Comparison of ENCODE assay signal across 9 mouse cellular contexts in genomic region chrX:120292832-120293750, GRCm38 (mm10). TPM values are rescaled to one million over a fixed set of nuclear protein-coding genes. Genes with fewer than 3 reads are reported as not detected.
A peak's percentile ranks its signal among the peaks of the same experiment; 100 is the strongest.
DNase-seq lines count a peak whose midpoint lies in the region; ATAC-seq lines count a peak whose summit lies in the region.
"Had no signal": no experiment of that assay in that cellular context is flagged by ENCODE, and none has a peak within 500 bp of the region (broad histone marks: within the 10 kb centered on the region; RNA-seq: fewer than 3 reads in every experiment).

No protein-coding gene starts in this region.

- H3K27ac ChIP-seq in embryonic facial prominence, embryonic 15.5 days (replicated peaks), result no peak overlapping the region
- H3K27ac ChIP-seq in intestine, embryonic 14.5 days (ENCODE audit: low read depth), result no peak overlapping the region
- H3K27ac ChIP-seq in liver, embryonic 15.5 days (replicated peaks), result no peak overlapping the region
- no peak overlapping the region for H3K27ac ChIP-seq in stomach, embryonic 16.5 days (ENCODE audit: low read length)

- peak overlapping the region; percentile 52 for H3K4me3 ChIP-seq in embryonic facial prominence, embryonic 15.5 days (replicated peaks)
- peak overlapping the region; percentile 39 for H3K4me3 ChIP-seq in intestine, embryonic 14.5 days (ENCODE audit: low read depth, low read length)
- H3K4me3 ChIP-seq in liver, embryonic 15.5 days (replicated peaks), result peak overlapping the region; percentile 21; the same call in 1 of the 2 replicates
- peak overlapping the region; percentile 52 for H3K4me3 ChIP-seq in stomach, embryonic 16.5 days (replicated peaks; ENCODE audit: low read length)
- H3K4me3 ChIP-seq: erythroblast, embryonic 14.5 days had no signal

- no peak overlapping the region; the same call in 1 of the 2 replicates for H3K9ac ChIP-seq in embryonic facial prominence, embryonic 15.5 days
- peak overlapping the region; percentile 20; the same call in 1 of the 2 replicates for H3K9ac ChIP-seq in intestine, embryonic 14.5 days (ENCODE audit: low read length)
- H3K9ac ChIP-seq in liver, embryonic 15.5 days, result no peak overlapping the region
- H3K9ac ChIP-seq in stomach, embryonic 16.5 days (ENCODE audit: low read length), result peak overlapping the region; percentile 64; the same call in 1 of the 2 replicates

- DNase-seq in adrenal gland, postnatal 10 days, result peak; percentile 8
- DNase-seq in adrenal gland, adult 18-20 months (ENCODE audit: low spot score in 2 of 2), result no peak
- DNase-seq in ES-CJ7 (ENCODE audit: low read depth, low spot score), result peak; percentile 32
- DNase-seq in intestine, embryonic 14.5 days (ENCODE audit: low spot score), result peak; percentile 64
- no peak for DNase-seq in lung, postnatal 25 days (ENCODE audit: low spot score)

- no peaks in the 10 kb centered on the region for H3K9me3 ChIP-seq in embryonic facial prominence, embryonic 15.5 days (replicated peaks)
- no peaks in the 10 kb centered on the region for H3K9me3 ChIP-seq in intestine, embryonic 14.5 days (ENCODE audit: control insufficient read depth, low read length)
- no peaks in the 10 kb centered on the region for H3K9me3 ChIP-seq in liver, embryonic 15.5 days (replicated peaks)
- H3K9me3 ChIP-seq in stomach, embryonic 16.5 days (replicated peaks; ENCODE audit: control insufficient read depth, low read length), result no peaks in the 10 kb centered on the region

- H3K4me2 ChIP-seq in embryonic facial prominence, embryonic 15.5 days (replicated peaks), result peak overlapping the region; percentile 70
- peak overlapping the region; percentile 59 for H3K4me2 ChIP-seq in intestine, embryonic 14.5 days (ENCODE audit: low read length)
- peak overlapping the region; percentile 41 for H3K4me2 ChIP-seq in liver, embryonic 15.5 days
- H3K4me2 ChIP-seq in stomach, embryonic 16.5 days (ENCODE audit: low read depth, low read length), result peak overlapping the region; percentile 64

- H3K27me3 ChIP-seq in embryonic facial prominence, embryonic 15.5 days, result 0 out of 2 replicates have a peak, but pooled peaks cover 6% of the 10 kb centered on the region
- H3K27me3 ChIP-seq in intestine, embryonic 14.5 days (replicated peaks; ENCODE audit: control insufficient read depth, insufficient read depth, low read length), result no peaks in the 10 kb centered on the region
- peaks cover 39% of the 10 kb centered on the region for H3K27me3 ChIP-seq in liver, embryonic 15.5 days
- H3K27me3 ChIP-seq in stomach, embryonic 16.5 days (ENCODE audit: control insufficient read depth, insufficient read depth, low read length), result no peaks in the 10 kb centered on the region

- no peaks in the 10 kb centered on the region for H3K36me3 ChIP-seq in embryonic facial prominence, embryonic 15.5 days
- H3K36me3 ChIP-seq in intestine, embryonic 14.5 days (ENCODE audit: control insufficient read depth, insufficient read depth, low read length), result no peaks in the 10 kb centered on the region
- H3K36me3 ChIP-seq in liver, embryonic 15.5 days (replicated peaks), result no peaks in the 10 kb centered on the region
- H3K36me3 ChIP-seq in stomach, embryonic 16.5 days (ENCODE audit: control insufficient read depth, insufficient read depth, low read length), result no peaks in the 10 kb centered on the region

- H3K4me1 ChIP-seq in embryonic facial prominence, embryonic 15.5 days, result no peaks in the 10 kb centered on the region
- no peaks in the 10 kb centered on the region for H3K4me1 ChIP-seq in intestine, embryonic 14.5 days (replicated peaks; ENCODE audit: control insufficient read depth, insufficient read depth, low read length)
- no peaks in the 10 kb centered on the region for H3K4me1 ChIP-seq in liver, embryonic 15.5 days (replicated peaks)
- H3K4me1 ChIP-seq in stomach, embryonic 16.5 days (ENCODE audit: control insufficient read depth, insufficient read depth, low read length), result no peaks in the 10 kb centered on the region

- 0 out of 2 replicates have a peak, but pooled peaks have one; percentile 47 for ATAC-seq in embryonic facial prominence, embryonic 15.5 days (ENCODE audit: insufficient number of reproducible peaks, low FRiP score, low TSS enrichment, low read depth)
- peak; percentile 65 for ATAC-seq in intestine, embryonic 14.5 days (replicated peaks; ENCODE audit: low FRiP score, low TSS enrichment, low read depth)
- no peak for ATAC-seq in liver, embryonic 15.5 days (ENCODE audit: insufficient read depth)
- ATAC-seq in stomach, embryonic 16.5 days (ENCODE audit: insufficient read depth, low FRiP score), result peak; percentile 61; the same call in 1 of the 2 replicates

- WGBS in embryonic facial prominence, embryonic 15.5 days, result 7% methylated on average over 29 of the region's 46 CpGs
- 4% methylated on average over 38 of the region's 46 CpGs for WGBS in intestine, embryonic 14.5 days
- 9% methylated on average over 32 of the region's 46 CpGs for WGBS in liver, embryonic 15.5 days (ENCODE audit: insufficient replicate concordance)
- WGBS in stomach, embryonic 16.5 days, result 5% methylated on average over 35 of the region's 46 CpGs

RNA-seq across cellular contexts. Expression of gene Pcdh11x, which starts 3.0 kb away (rescaled TPM):
- total RNA-seq in adrenal gland, postnatal 10 days (2021), result under 1 TPM; 0.21 to 0.33 TPM
- total RNA-seq in adrenal gland, adult 18-20 months (2021), result under 1 TPM; 0.07 to 0.19 TPM
- polyA plus RNA-seq in embryonic facial prominence, embryonic 15.5 days (2015; fragmentation: Nextera tagmentation; extraction: Ambion mirVana), result 7.3 and 8.6 TPM in 2 replicates
- polyA plus RNA-seq in intestine, embryonic 14.5 days (2014; fragmentation: Nextera tagmentation; extraction: Ambion mirVana), result 6.2 and 7.7 TPM in 2 replicates
- polyA plus RNA-seq in liver, embryonic 15.5 days (2015; fragmentation: Nextera tagmentation; extraction: Ambion mirVana), result 0.13 and 0.15 TPM in 2 replicates
- polyA plus RNA-seq in stomach, embryonic 16.5 days (2015; fragmentation: Nextera tagmentation; extraction: Ambion mirVana), result 5.2 and 5.3 TPM in 2 replicates
- polyA plus RNA-seq: erythroblast, embryonic 14.5 days had no signal

RNA-seq across cellular contexts. Expression of gene H2afb3, which starts 19.8 kb away (rescaled TPM):
- not detected for total RNA-seq in adrenal gland, postnatal 10 days (2021)
- not detected for total RNA-seq in adrenal gland, adult 18-20 months (2021)
- polyA plus RNA-seq in embryonic facial prominence, embryonic 15.5 days (2015; fragmentation: Nextera tagmentation; extraction: Ambion mirVana), result not detected in 2 replicates
- not detected in 2 replicates for polyA plus RNA-seq in intestine, embryonic 14.5 days (2014; fragmentation: Nextera tagmentation; extraction: Ambion mirVana)
- not detected in 2 replicates for polyA plus RNA-seq in liver, embryonic 15.5 days (2015; fragmentation: Nextera tagmentation; extraction: Ambion mirVana)
- polyA plus RNA-seq in stomach, embryonic 16.5 days (2015; fragmentation: Nextera tagmentation; extraction: Ambion mirVana), result not detected in 2 replicates
- polyA plus RNA-seq: erythroblast, embryonic 14.5 days had no signal

Comparison
In these comparisons a context has a peak if more than half of its experiments do, and no peak if none do; other contexts are left out.
1. DNase-seq: peak in adrenal gland, postnatal 10 days (single experiment), ES-CJ7 (single experiment) and intestine, embryonic 14.5 days (single experiment); none in adrenal gland, adult 18-20 months (0 of 2) and lung, postnatal 25 days (single experiment).
2. H3K9ac ChIP-seq: peak in intestine, embryonic 14.5 days (single experiment) and stomach, embryonic 16.5 days (single experiment); none in embryonic facial prominence, embryonic 15.5 days (single experiment) and liver, embryonic 15.5 days (single experiment).
3. Peak in every context shown above with its lines, with median percentiles within 50 percentile points of each other: H3K4me2 ChIP-seq and H3K4me3 ChIP-seq.